Mouse (Mus musculus): ENCODE results near the gene Cpm. TPM values are rescaled to one million over a fixed set of nuclear protein-coding genes. Genes with fewer than 3 reads are reported as not detected.
A peak's percentile ranks its signal among the peaks of the same experiment; 100 is the strongest.

The Cpm gene
- 31.2 and 33.6 TPM in 2 replicates for polyA plus RNA-seq (2015; fragmentation: Nextera tagmentation; extraction: Ambion mirVana)

DNA sequence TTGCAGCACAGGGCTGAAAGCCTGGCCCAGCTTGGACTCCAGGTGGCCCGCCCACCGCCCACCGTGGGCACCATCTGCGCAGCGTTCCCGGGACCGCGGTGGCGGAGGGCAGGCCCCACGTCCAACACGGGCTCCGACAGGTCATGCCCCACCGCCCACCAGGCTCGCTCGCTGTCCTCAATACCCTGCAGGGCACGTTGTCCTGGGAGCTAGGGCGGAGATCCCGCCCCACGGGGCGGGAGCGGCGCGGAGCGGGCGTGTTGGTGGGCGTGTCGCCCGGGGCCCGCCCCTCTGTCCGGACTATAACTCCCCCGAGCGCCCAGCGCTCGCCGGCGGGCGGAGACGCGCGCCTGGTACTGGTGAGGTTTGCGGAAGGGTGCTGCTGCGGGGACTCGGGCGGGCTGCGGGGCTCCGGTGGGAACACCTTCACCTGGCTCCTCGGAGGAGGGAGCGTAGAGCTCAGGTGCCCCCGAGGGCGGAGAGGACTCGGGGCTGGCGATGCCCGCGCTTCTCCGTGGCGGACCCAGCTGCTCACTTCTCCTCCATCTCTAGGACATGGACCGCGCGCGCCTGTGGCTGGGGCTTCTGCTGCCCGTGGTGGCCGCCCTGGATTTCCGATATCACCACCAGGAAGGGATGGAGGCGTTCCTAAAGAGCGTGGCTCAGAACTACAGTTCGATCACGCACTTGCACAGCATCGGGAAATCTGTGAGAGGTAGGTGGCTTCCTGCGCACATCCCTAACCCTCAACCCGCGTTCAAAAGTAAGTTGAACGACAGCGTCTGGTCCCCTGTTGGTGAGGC, at the start of gene Cpm:
TSS of gene Cpm (plus strand) at position 332 of the 803 bp plus-strand sequence.
- Histone ChIP-seq H3K4me2 (replicated peaks; ENCODE audit: low read depth, low read length) (peak within 1 kb of the TSS; percentile 95), H3K4me3 (ENCODE audit: low read length) (peak within 1 kb of the TSS; percentile 70), H3K27me3 (ENCODE audit: insufficient read depth, low read length) (peaks cover 11% of the 10 kb centered on the region), H3K4me1 (ENCODE audit: insufficient read depth, low read length) (peaks cover 25% of the 10 kb centered on the region; the same call in 1 of the 2 replicates), H3K27ac (ENCODE audit: low read length) (0 out of 2 replicates have a peak within 1 kb of the TSS, but pooled peaks have one; percentile 29), H3K36me3 (ENCODE audit: insufficient read depth, low read length) (no peaks in the 10 kb centered on the region), H3K9ac (replicated peaks; ENCODE audit: low read length) (peak within 1 kb of the TSS; percentile 71), H3K9me3 (ENCODE audit: low read length) (no peaks in the 10 kb centered on the region)
- under 1% methylated on average over 66 of the region's 73 CpGs for WGBS
- ATAC-seq (ENCODE audit: low FRiP score, low TSS enrichment): peak; percentile 97

DNA sequence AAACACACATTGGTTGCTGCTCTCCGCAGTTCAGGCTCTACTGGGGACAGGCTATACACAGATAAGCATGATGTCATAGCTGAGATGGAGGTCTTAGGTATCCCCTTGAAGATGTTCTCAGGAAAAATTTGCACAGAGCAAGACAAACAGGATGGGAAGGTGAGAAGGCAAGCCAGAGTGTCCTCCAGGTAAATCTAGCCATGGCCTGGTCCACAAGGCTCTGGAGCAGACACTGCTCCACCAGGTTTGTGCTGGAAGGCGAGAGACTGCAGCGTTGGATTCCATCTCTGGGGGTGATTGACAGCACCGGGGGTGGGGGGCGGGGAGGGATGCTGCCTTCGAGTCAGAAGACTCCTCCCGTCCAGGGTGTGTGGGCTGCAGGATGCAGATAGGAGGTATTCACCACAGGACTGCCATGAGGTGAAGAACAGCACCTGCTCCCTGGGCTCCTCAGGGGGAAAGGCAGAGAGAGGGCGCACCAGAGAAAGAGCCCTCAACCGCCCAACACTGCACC, 49.5 kb upstream of the Cpm start:
- Histone ChIP-seq H3K9me3 (ENCODE audit: low read length) (no peaks in the 10 kb centered on the region), H3K36me3 (ENCODE audit: insufficient read depth, low read length) (no peaks in the 10 kb centered on the region), H3K27ac (ENCODE audit: low read length) (no peak overlapping the region), H3K4me2 (replicated peaks; ENCODE audit: low read depth, low read length) (no peak overlapping the region), H3K4me3 (ENCODE audit: low read length) (no peak overlapping the region), H3K27me3 (ENCODE audit: insufficient read depth, low read length) (no peaks in the 10 kb centered on the region), H3K4me1 (ENCODE audit: insufficient read depth, low read length) (no peaks in the 10 kb centered on the region), H3K9ac (replicated peaks; ENCODE audit: low read length) (no peak overlapping the region)
- no peak for ATAC-seq (ENCODE audit: low FRiP score, low TSS enrichment)
- WGBS: 52% methylated on average over 9 of the region's 9 CpGs

DNA sequence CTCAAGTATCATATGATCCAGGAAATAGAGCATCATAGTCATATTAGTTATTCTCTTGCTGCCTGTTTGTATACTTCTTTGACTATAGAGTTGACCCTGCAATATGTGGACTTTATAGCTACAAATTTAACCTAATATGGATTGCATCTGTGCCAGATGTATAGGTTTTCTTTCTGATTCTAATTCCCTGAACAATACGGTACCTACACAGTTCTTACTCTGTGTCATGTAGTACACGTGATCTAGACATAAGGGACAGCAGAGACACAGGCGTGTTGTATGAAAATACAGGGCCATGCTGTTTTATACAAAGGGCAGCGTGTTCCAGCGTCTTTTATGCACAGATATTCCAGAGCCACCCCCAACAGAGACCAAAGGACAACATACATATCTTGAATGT, 48.9 kb upstream of the Cpm start:
- Histone ChIP-seq H3K36me3 (ENCODE audit: insufficient read depth, low read length) (no peaks in the 10 kb centered on the region), H3K27me3 (ENCODE audit: insufficient read depth, low read length) (no peaks in the 10 kb centered on the region), H3K4me1 (ENCODE audit: insufficient read depth, low read length) (no peaks in the 10 kb centered on the region), H3K9me3 (ENCODE audit: low read length) (0 out of 2 replicates have a peak, but pooled peaks cover 2% of the 10 kb centered on the region), H3K4me2 (replicated peaks; ENCODE audit: low read depth, low read length) (no peak overlapping the region), H3K27ac (ENCODE audit: low read length) (no peak overlapping the region), H3K9ac (replicated peaks; ENCODE audit: low read length) (no peak overlapping the region), H3K4me3 (ENCODE audit: low read length) (no peak overlapping the region)
- 95% methylated on average over 5 of the region's 5 CpGs for WGBS
- ATAC-seq (ENCODE audit: low FRiP score, low TSS enrichment): no peak

GRCm38 (mm10) chr10:117581007-117581752, 48.1 kb upstream of the Cpm start:
- Histone ChIP-seq H3K9me3 (ENCODE audit: low read length) (0 out of 2 replicates have a peak, but pooled peaks cover 2% of the 10 kb centered on the region), H3K27ac (ENCODE audit: low read length) (no peak overlapping the region), H3K36me3 (ENCODE audit: insufficient read depth, low read length) (no peaks in the 10 kb centered on the region), H3K4me1 (ENCODE audit: insufficient read depth, low read length) (no peaks in the 10 kb centered on the region), H3K4me2 (replicated peaks; ENCODE audit: low read depth, low read length) (no peak overlapping the region), H3K4me3 (ENCODE audit: low read length) (no peak overlapping the region), H3K9ac (replicated peaks; ENCODE audit: low read length) (no peak overlapping the region), H3K27me3 (ENCODE audit: insufficient read depth, low read length) (no peaks in the 10 kb centered on the region)
- ATAC-seq (ENCODE audit: low FRiP score, low TSS enrichment): no peak
- 82% methylated on average over 11 of the region's 11 CpGs for WGBS

- no peak overlapping the region for H3K4me2 ChIP-seq (replicated peaks; ENCODE audit: low read depth, low read length)
- no peak overlapping the region for H3K4me3 ChIP-seq (ENCODE audit: low read length)
- no peaks in the 10 kb centered on the region for H3K27me3 ChIP-seq (ENCODE audit: insufficient read depth, low read length)
- H3K27ac ChIP-seq (ENCODE audit: low read length): no peak overlapping the region
- no peaks in the 10 kb centered on the region for H3K36me3 ChIP-seq (ENCODE audit: insufficient read depth, low read length)
- no peak overlapping the region for H3K9ac ChIP-seq (replicated peaks; ENCODE audit: low read length)
- 0 out of 2 replicates have a peak, but pooled peaks cover 2% of the 10 kb centered on the region for H3K9me3 ChIP-seq (ENCODE audit: low read length)
- H3K4me1 ChIP-seq (ENCODE audit: insufficient read depth, low read length): no peaks in the 10 kb centered on the region
- ATAC-seq (ENCODE audit: low FRiP score, low TSS enrichment): no peak
- WGBS: 84% methylated on average over 3 of the region's 3 CpGs
Measured at GRCm38 (mm10) chr10:117581753-117582062, 47.6 kb upstream of the Cpm start.

DNA sequence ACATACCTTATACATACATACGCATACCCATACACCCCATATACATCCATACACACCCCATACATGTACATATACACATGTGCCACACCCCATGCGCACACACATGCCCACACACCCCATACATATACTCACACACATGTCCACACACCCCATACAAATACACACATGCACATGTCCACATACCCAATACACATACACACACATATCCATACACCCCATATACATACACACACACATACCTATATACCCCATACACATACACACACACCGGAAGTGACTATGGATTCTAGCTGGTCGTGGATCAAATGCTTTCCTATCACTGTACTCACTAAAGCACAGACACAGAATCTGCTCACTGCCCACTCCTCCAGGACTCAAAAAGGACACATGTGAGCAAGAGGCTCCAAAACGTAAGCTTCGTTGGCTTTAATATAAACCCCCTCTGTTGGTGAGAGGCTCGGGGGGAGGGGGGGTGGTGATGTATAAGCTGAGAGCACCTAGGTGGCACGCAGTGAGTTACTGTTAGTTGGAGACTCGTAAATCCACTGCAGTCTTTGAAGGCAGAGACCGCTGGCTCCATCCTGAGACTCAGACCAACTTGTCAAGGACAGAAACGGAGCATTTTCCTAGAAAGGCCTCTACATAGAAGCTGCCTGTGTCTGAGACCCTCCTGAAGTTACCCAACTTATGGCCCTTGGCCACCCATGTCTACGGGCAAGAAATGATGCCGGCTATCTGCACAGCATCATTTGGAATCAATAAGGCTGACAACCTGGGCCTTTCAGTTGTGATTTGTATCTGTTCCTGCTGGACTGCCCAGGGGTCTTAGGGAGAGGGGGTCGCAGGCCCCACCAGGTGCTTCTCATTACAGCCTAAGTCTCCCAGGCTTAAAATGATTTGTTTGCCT, 45.9 kb upstream of the Cpm start:
- no peak for ATAC-seq (ENCODE audit: low FRiP score, low TSS enrichment)
- 0 out of 2 replicates have a peak, but pooled peaks cover 2% of the 10 kb centered on the region for H3K9me3 ChIP-seq (ENCODE audit: low read length)
- H3K9ac ChIP-seq (replicated peaks; ENCODE audit: low read length): no peak overlapping the region
- H3K27me3 ChIP-seq (ENCODE audit: insufficient read depth, low read length): no peaks in the 10 kb centered on the region
- WGBS: 45% methylated on average over 14 of the region's 14 CpGs
- no peaks in the 10 kb centered on the region for H3K36me3 ChIP-seq (ENCODE audit: insufficient read depth, low read length)
- no peak overlapping the region for H3K4me3 ChIP-seq (ENCODE audit: low read length)
- no peak overlapping the region for H3K27ac ChIP-seq (ENCODE audit: low read length)
- H3K4me1 ChIP-seq (ENCODE audit: insufficient read depth, low read length): no peaks in the 10 kb centered on the region
- H3K4me2 ChIP-seq (replicated peaks; ENCODE audit: low read depth, low read length): no peak overlapping the region

- WGBS: 43% methylated on average over 3 of the region's 3 CpGs
- Histone ChIP-seq H3K4me1 (ENCODE audit: insufficient read depth, low read length) (no peaks in the 10 kb centered on the region; the same call in 1 of the 2 replicates), H3K4me2 (replicated peaks; ENCODE audit: low read depth, low read length) (no peak overlapping the region)
Measured at GRCm38 (mm10) chr10:117584102-117584501, 45.2 kb upstream of the Cpm start.

GRCm38 (mm10) chr10:117584566-117585515, 44.5 kb upstream of the Cpm start:
- Histone ChIP-seq H3K4me2 (replicated peaks; ENCODE audit: low read depth, low read length) (no peak overlapping the region), H3K36me3 (ENCODE audit: insufficient read depth, low read length) (no peaks in the 10 kb centered on the region), H3K9ac (replicated peaks; ENCODE audit: low read length) (no peak overlapping the region), H3K27ac (ENCODE audit: low read length) (no peak overlapping the region), H3K27me3 (ENCODE audit: insufficient read depth, low read length) (no peaks in the 10 kb centered on the region), H3K9me3 (ENCODE audit: low read length) (0 out of 2 replicates have a peak, but pooled peaks cover 2% of the 10 kb centered on the region), H3K4me3 (ENCODE audit: low read length) (no peak overlapping the region), H3K4me1 (ENCODE audit: insufficient read depth, low read length) (no peaks in the 10 kb centered on the region; the same call in 1 of the 2 replicates)
- 79% methylated on average over 6 of the region's 6 CpGs for WGBS
- ATAC-seq (ENCODE audit: low FRiP score, low TSS enrichment): no peak

More at GRCm38 (mm10) chr10:117584102-117584501, 45.2 kb upstream of the Cpm start:
- H3K36me3 ChIP-seq (ENCODE audit: insufficient read depth, low read length): no peaks in the 10 kb centered on the region
- H3K9me3 ChIP-seq (ENCODE audit: low read length): 0 out of 2 replicates have a peak, but pooled peaks cover 2% of the 10 kb centered on the region
- no peak overlapping the region for H3K9ac ChIP-seq (replicated peaks; ENCODE audit: low read length)
- no peaks in the 10 kb centered on the region for H3K27me3 ChIP-seq (ENCODE audit: insufficient read depth, low read length)
- no peak overlapping the region for H3K4me3 ChIP-seq (ENCODE audit: low read length)
- ATAC-seq (ENCODE audit: low FRiP score, low TSS enrichment): no peak
- no peak overlapping the region for H3K27ac ChIP-seq (ENCODE audit: low read length)

Measured in kidney, embryonic 16.5 days (tissue).